ENCODE assay signal across 12 mouse cellular contexts in genomic region chr1:131478770-131479305, GRCm38 (mm10). TPM values are rescaled to one million over a fixed set of nuclear protein-coding genes. Genes with fewer than 3 reads are reported as not detected.
DNase-seq lines count a peak whose midpoint lies in the region; ATAC-seq lines count a peak whose summit lies in the region.
"Had no signal": no experiment of that assay in that cellular context is flagged by ENCODE, and none has a peak within 500 bp of the region (broad histone marks: within the 10 kb centered on the region; RNA-seq: fewer than 3 reads in every experiment).

No protein-coding gene starts in this region.

- peak; percentile 11 for DNase-seq in embryonic facial prominence, embryonic 11.5 days (ENCODE audit: low spot score)
- no peak for DNase-seq in embryonic facial prominence, embryonic 10.5 days (ENCODE audit: low spot score)
- DNase-seq in liver, result no peak
- DNase-seq in heart, adult 9 months (ENCODE audit: low spot score in 2 of 2), result peak; percentile 61 to 76
- peak; percentile 39 for DNase-seq in kidney, postnatal 14 days
- DNase-seq in adrenal gland, postnatal 10 days, result no peak
- no peak for DNase-seq in layer of hippocampus, adult 18-20 months (ENCODE audit: low spot score in 2 of 2)
- DNase-seq: adrenal gland, postnatal 25 days; cerebellum, adult 2 months; lung, postnatal 14 days; thymus, postnatal 25 days had no signal

- WGBS in embryonic facial prominence, embryonic 11.5 days, result 54% methylated on average over 2 of the region's 2 CpGs
- WGBS in embryonic facial prominence, embryonic 10.5 days, result 52% methylated on average over 2 of the region's 2 CpGs
- WGBS in liver, embryonic 15.5 days (ENCODE audit: insufficient replicate concordance), result 42% methylated on average over 2 of the region's 2 CpGs

- no peaks in the 10 kb centered on the region for H3K4me1 ChIP-seq in embryonic facial prominence, embryonic 11.5 days (ENCODE audit: control insufficient read depth, insufficient read depth, low read length)
- no peaks in the 10 kb centered on the region for H3K4me1 ChIP-seq in embryonic facial prominence, embryonic 10.5 days
- no peaks in the 10 kb centered on the region for H3K4me1 ChIP-seq in liver, embryonic 15.5 days (replicated peaks)

- H3K4me2 ChIP-seq in embryonic facial prominence, embryonic 11.5 days (ENCODE audit: low read depth, low read length), result no peak overlapping the region
- H3K4me2 ChIP-seq in liver, embryonic 15.5 days, result no peak overlapping the region

- no peaks in the 10 kb centered on the region for H3K9me3 ChIP-seq in embryonic facial prominence, embryonic 11.5 days (replicated peaks; ENCODE audit: control insufficient read depth, low read length)
- 0 out of 2 replicates have a peak, but pooled peaks cover 8% of the 10 kb centered on the region for H3K9me3 ChIP-seq in embryonic facial prominence, embryonic 10.5 days
- H3K9me3 ChIP-seq in liver, embryonic 15.5 days (replicated peaks), result no peaks in the 10 kb centered on the region

- no peak overlapping the region for H3K27ac ChIP-seq in embryonic facial prominence, embryonic 11.5 days (replicated peaks; ENCODE audit: low read depth, low read length)
- H3K27ac ChIP-seq in embryonic facial prominence, embryonic 10.5 days (replicated peaks), result no peak overlapping the region
- no peak overlapping the region for H3K27ac ChIP-seq in liver, embryonic 15.5 days (replicated peaks)

- ATAC-seq in embryonic facial prominence, embryonic 11.5 days (replicated peaks; ENCODE audit: insufficient number of reproducible peaks, low FRiP score, low TSS enrichment, low read depth), result no peak
- ATAC-seq in liver, embryonic 15.5 days (ENCODE audit: insufficient read depth), result 0 out of 2 replicates have a peak, but pooled peaks have one; percentile 49

- no peaks in the 10 kb centered on the region for H3K27me3 ChIP-seq in embryonic facial prominence, embryonic 11.5 days (ENCODE audit: control insufficient read depth, insufficient read depth, low read length)
- H3K27me3 ChIP-seq in embryonic facial prominence, embryonic 10.5 days (replicated peaks; ENCODE audit: low read depth, poor library complexity, severe bottlenecking), result no peaks in the 10 kb centered on the region
- H3K27me3 ChIP-seq in liver, embryonic 15.5 days, result no peaks in the 10 kb centered on the region

- H3K9ac ChIP-seq in embryonic facial prominence, embryonic 11.5 days (replicated peaks; ENCODE audit: low read length), result no peak overlapping the region
- H3K9ac ChIP-seq in liver, embryonic 15.5 days, result no peak overlapping the region

- H3K4me3 ChIP-seq in embryonic facial prominence, embryonic 11.5 days (ENCODE audit: low read depth, low read length), result no peak overlapping the region
- H3K4me3 ChIP-seq in embryonic facial prominence, embryonic 10.5 days, result no peak overlapping the region
- no peak overlapping the region for H3K4me3 ChIP-seq in liver, embryonic 15.5 days (replicated peaks)

- H3K36me3 ChIP-seq in embryonic facial prominence, embryonic 11.5 days (replicated peaks; ENCODE audit: control insufficient read depth, insufficient read depth, low read depth, low read length), result no peaks in the 10 kb centered on the region
- H3K36me3 ChIP-seq in embryonic facial prominence, embryonic 10.5 days (replicated peaks), result peaks cover 16% of the 10 kb centered on the region; the same call in 1 of the 2 replicates
- H3K36me3 ChIP-seq in liver, embryonic 15.5 days (replicated peaks), result no peaks in the 10 kb centered on the region

RNA-seq across cellular contexts. Expression of gene Srgap2, which starts 48.3 kb away (rescaled TPM):
- 14.0 and 14.6 TPM in 2 replicates for polyA plus RNA-seq in embryonic facial prominence, embryonic 11.5 days (2014; fragmentation: Nextera tagmentation; extraction: Ambion mirVana)
- 17.5 TPM in 2 replicates for polyA plus RNA-seq in embryonic facial prominence, embryonic 10.5 days (2016; fragmentation: Nextera tagmentation; extraction: Ambion mirVana)
- polyA plus RNA-seq in liver, embryonic 15.5 days (2015; fragmentation: Nextera tagmentation; extraction: Ambion mirVana), result 3.8 and 4.3 TPM in 2 replicates
- total RNA-seq in adrenal gland, postnatal 10 days (2021), result 10 to 100 TPM; 27.1 to 35.8 TPM
- total RNA-seq in layer of hippocampus, adult 18-20 months (2021), result 10 to 100 TPM; 75.1 to 87.6 TPM

RNA-seq across cellular contexts. Expression of gene Fam72a, which starts 48.9 kb away (rescaled TPM):
- polyA plus RNA-seq in embryonic facial prominence, embryonic 11.5 days (2014; fragmentation: Nextera tagmentation; extraction: Ambion mirVana), result 4.1 and 5.1 TPM in 2 replicates
- polyA plus RNA-seq in embryonic facial prominence, embryonic 10.5 days (2016; fragmentation: Nextera tagmentation; extraction: Ambion mirVana), result 4.1 and 4.3 TPM in 2 replicates
- polyA plus RNA-seq in liver, embryonic 15.5 days (2015; fragmentation: Nextera tagmentation; extraction: Ambion mirVana), result 1.3 and 1.5 TPM in 2 replicates
- total RNA-seq in adrenal gland, postnatal 10 days (2021), result 1 to 10 TPM; 1.5 to 1.7 TPM
- total RNA-seq in layer of hippocampus, adult 18-20 months (2021), result 1 to 10 TPM; 1.3 TPM

Comparison
In these comparisons a context has a peak if more than half of its experiments do, and no peak if none do; other contexts are left out.
1. DNase-seq: peak in embryonic facial prominence, embryonic 11.5 days (single experiment), heart, adult 9 months (2 of 2) and kidney, postnatal 14 days (single experiment); none in embryonic facial prominence, embryonic 10.5 days (single experiment), liver (single experiment), adrenal gland, postnatal 10 days (single experiment) and layer of hippocampus, adult 18-20 months (0 of 2).